Mouse (Mus musculus) embryonic facial prominence, embryonic 10.5 days (tissue): ENCODE measurements around the gene Scgb2b7. TPM values are rescaled to one million over a fixed set of nuclear protein-coding genes. Genes with fewer than 3 reads are reported as not detected.
"Not testable (repeated sequence)": the region's sequence is repeated elsewhere in the genome, so short reads cannot be mapped to it uniquely, and the experiment has no call there.

ENCODE experiments used
- DNase-seq: peaks from one replicate; pipeline ENCODE4 v3.0.0-alpha.2; 2017; ENCODE audit warnings: low spot score
- H3K27ac ChIP-seq: fragments of 300-500 bp; sonication (generic); replicated peaks from 2 replicates; pipeline ENCODE4 v1.5.1; 2016; ENCODE audit warnings: mild to moderate bottlenecking
- H3K27me3 ChIP-seq: fragments of 300-500 bp; sonication (generic); replicated peaks from 2 replicates; pipeline ENCODE4 v1.6.1; 2016; ENCODE audit warnings: low read depth, mild to moderate bottlenecking; ENCODE audit not compliant: poor library complexity, severe bottlenecking
- H3K36me3 ChIP-seq: fragments of 300-500 bp; sonication (generic); replicated peaks from 2 replicates; pipeline ENCODE4 v1.6.1; 2016; ENCODE audit warnings: mild to moderate bottlenecking, moderate library complexity
- H3K4me1 ChIP-seq: fragments of 300-500 bp; sonication (generic); 2 replicates; pipeline ENCODE4 v1.6.1; 2016
- H3K4me3 ChIP-seq: fragments of 300-500 bp; sonication (generic); 2 replicates; pipeline ENCODE4 v1.5.1; 2016; ENCODE audit warnings: mild to moderate bottlenecking, moderate library complexity
- H3K9me3 ChIP-seq: fragments of 300-500 bp; sonication (generic); 2 replicates; pipeline ENCODE4 v1.6.1; 2016; ENCODE audit warnings: mild to moderate bottlenecking
- WGBS: fragments of 180-500 bp; shearing (Covaris S2); methylation state at CpG from one replicate; pipeline ENCODE4 v1.1.7; 2016; 5-methylcytosine and 5-hydroxymethylcytosine counted together
- polyA plus RNA-seq: library from polyadenylated mRNA; unstranded; fragments of >200 nt; fragmentation: Nextera tagmentation; extraction: Ambion mirVana; gene quantifications from 2 replicates; pipeline ENCODE4 v1.2.1, GENCODE M21; 2016

The Scgb2b7 gene
- polyA plus RNA-seq: not detected in 2 replicates

GRCm38 (mm10) chr7:31705657-31706056 lies at the start of gene Scgb2b7:
Scgb2b7 (minus strand) TSS chr7:31705757.
- not testable (repeated sequence) for H3K27me3 ChIP-seq, H3K9me3 ChIP-seq, H3K27ac ChIP-seq, H3K4me1 ChIP-seq, DNase-seq, H3K36me3 ChIP-seq, H3K4me3 ChIP-seq

GRCm38 (mm10) chr7:31712365-31712764 lies 6.8 kb upstream of the Scgb2b7 start, which contains the start of gene Scgb1b7:
Scgb1b7 (plus strand) TSS chr7:31712665.
- H3K4me1 ChIP-seq, H3K27ac ChIP-seq, DNase-seq, H3K4me3 ChIP-seq, H3K9me3 ChIP-seq, H3K27me3 ChIP-seq, H3K36me3 ChIP-seq: not testable (repeated sequence)
- WGBS: 88% methylated on average over 5 of the region's 5 CpGs

Other genes with a start within 250 kb of the Scgb2b7 start
- not detected in 2 replicates for gene Scgb1b7, start 6.9 kb upstream of the Scgb2b7 start, polyA plus RNA-seq